In the genomic region with DNA sequence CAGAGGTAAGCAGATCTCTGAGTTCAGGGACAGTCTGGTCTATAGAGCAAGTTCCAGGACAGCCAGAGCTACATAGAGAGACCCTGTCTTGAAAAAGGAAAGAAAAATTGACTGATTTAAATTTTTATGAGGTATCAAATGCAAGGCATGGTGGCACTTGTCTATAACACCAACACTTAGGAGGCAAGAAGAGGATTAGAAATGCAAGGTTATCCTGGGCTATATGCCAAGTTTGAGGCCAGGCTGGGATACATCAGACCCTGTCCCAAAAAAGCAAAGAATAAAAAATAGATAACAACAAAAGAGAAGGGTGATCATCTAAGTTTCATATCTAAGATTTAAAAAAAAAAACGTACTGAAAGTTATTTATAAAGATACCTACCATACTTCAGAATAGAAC, we compare ENCODE assay signal across 23 mouse cellular contexts. TPM values are rescaled to one million over a fixed set of nuclear protein-coding genes. Genes with fewer than 3 reads are reported as not detected.
DNase-seq lines count a peak whose midpoint lies in the region; ATAC-seq and TF ChIP-seq lines count a peak whose summit lies in the region.
"Had no signal": no experiment of that assay in that cellular context is flagged by ENCODE, and none has a peak within 500 bp of the region (broad histone marks: within the 10 kb centered on the region; RNA-seq: fewer than 3 reads in every experiment).

No protein-coding gene starts in this region.

- no peak overlapping the region for H3K4me3 ChIP-seq in intestine, embryonic 16.5 days (ENCODE audit: low read length)
- no peak overlapping the region for H3K4me3 ChIP-seq in intestine, postnatal 0 days (ENCODE audit: low read depth, low read length)
- no peak overlapping the region for H3K4me3 ChIP-seq in kidney, embryonic 16.5 days (ENCODE audit: low read length)
- no peak overlapping the region for H3K4me3 ChIP-seq in lung, embryonic 14.5 days (ENCODE audit: low read depth, low read length)
- H3K4me3 ChIP-seq: embryonic facial prominence, embryonic 10.5 days; embryonic facial prominence, embryonic 12.5 days; forebrain, embryonic 13.5 days; forebrain, embryonic 15.5 days had no signal

- H3K27me3 ChIP-seq in intestine, embryonic 16.5 days (replicated peaks; ENCODE audit: control insufficient read depth, insufficient read depth, low read length), result no peaks in the 10 kb centered on the region
- H3K27me3 ChIP-seq in intestine, postnatal 0 days (replicated peaks; ENCODE audit: control insufficient read depth, insufficient read depth, low read length), result no peaks in the 10 kb centered on the region
- no peaks in the 10 kb centered on the region for H3K27me3 ChIP-seq in kidney, embryonic 16.5 days (ENCODE audit: insufficient read depth, low read length)
- H3K27me3 ChIP-seq in lung, embryonic 14.5 days (ENCODE audit: insufficient read depth, low read length), result no peaks in the 10 kb centered on the region
- H3K27me3 ChIP-seq: CH12.LX; embryonic facial prominence, embryonic 12.5 days; forebrain, embryonic 13.5 days; forebrain, embryonic 15.5 days had no signal

- H3K4me2 ChIP-seq in intestine, embryonic 16.5 days (ENCODE audit: low read depth, low read length), result no peak overlapping the region
- no peak overlapping the region for H3K4me2 ChIP-seq in intestine, postnatal 0 days (replicated peaks; ENCODE audit: low read depth)
- no peak overlapping the region for H3K4me2 ChIP-seq in kidney, embryonic 16.5 days (replicated peaks; ENCODE audit: low read depth, low read length)
- H3K4me2 ChIP-seq in lung, embryonic 14.5 days, result no peak overlapping the region
- H3K4me2 ChIP-seq: embryonic facial prominence, embryonic 12.5 days; forebrain, embryonic 13.5 days; forebrain, embryonic 15.5 days had no signal

- H3K9me3 ChIP-seq in intestine, embryonic 16.5 days (ENCODE audit: control insufficient read depth, low read length), result no peaks in the 10 kb centered on the region
- no peaks in the 10 kb centered on the region for H3K9me3 ChIP-seq in intestine, postnatal 0 days (ENCODE audit: control insufficient read depth)
- H3K9me3 ChIP-seq in kidney, embryonic 16.5 days (ENCODE audit: low read length), result no peaks in the 10 kb centered on the region
- no peaks in the 10 kb centered on the region for H3K9me3 ChIP-seq in lung, embryonic 14.5 days (ENCODE audit: low read depth, low read length)
- H3K9me3 ChIP-seq: embryonic facial prominence, embryonic 10.5 days; embryonic facial prominence, embryonic 12.5 days; forebrain, embryonic 13.5 days; forebrain, embryonic 15.5 days; G1E had no signal

- no peak for DNase-seq in kidney, postnatal 10 days
- DNase-seq in lung, embryonic 14.5 days, result peak; percentile 72
- no peak for DNase-seq in lung, postnatal 4 days
- no peak for DNase-seq in adrenal gland, postnatal 25 days
- DNase-seq: adrenal gland, adult 2 months; adrenal gland, postnatal 10 days; adrenal gland, postnatal 36 days; B cell, adult 2 months; cerebellum, adult 11-12 months; cerebellum, adult 2 months; cerebellum, adult 9-10 months; cerebellum, postnatal 10 days; cerebellum, postnatal 25 days had no signal

- H3K4me1 ChIP-seq in intestine, embryonic 16.5 days (ENCODE audit: control insufficient read depth, insufficient read depth, low read length), result no peaks in the 10 kb centered on the region
- no peaks in the 10 kb centered on the region for H3K4me1 ChIP-seq in intestine, postnatal 0 days (replicated peaks; ENCODE audit: control insufficient read depth, insufficient read depth, low read length)
- no peaks in the 10 kb centered on the region for H3K4me1 ChIP-seq in kidney, embryonic 16.5 days (ENCODE audit: insufficient read depth, low read length)
- no peaks in the 10 kb centered on the region for H3K4me1 ChIP-seq in lung, embryonic 14.5 days (ENCODE audit: insufficient read depth)
- H3K4me1 ChIP-seq: embryonic facial prominence, embryonic 10.5 days; embryonic facial prominence, embryonic 12.5 days; forebrain, embryonic 13.5 days; forebrain, embryonic 15.5 days had no signal

- H3K27ac ChIP-seq in intestine, embryonic 16.5 days (ENCODE audit: low read length), result no peak overlapping the region
- no peak overlapping the region for H3K27ac ChIP-seq in intestine, postnatal 0 days (ENCODE audit: low read depth, low read length)
- H3K27ac ChIP-seq in kidney, embryonic 16.5 days (ENCODE audit: low read length), result peak overlapping the region; percentile 70; the same call in 1 of the 2 replicates
- H3K27ac ChIP-seq in lung, embryonic 14.5 days (ENCODE audit: low read depth), result no peak overlapping the region
- H3K27ac ChIP-seq: embryonic facial prominence, embryonic 10.5 days; embryonic facial prominence, embryonic 12.5 days; forebrain, embryonic 13.5 days; forebrain, embryonic 15.5 days had no signal

- WGBS in intestine, embryonic 16.5 days, result 39% methylated on average over 1 of the region's 1 CpGs
- whole genome bisulfite sequencing in intestine, postnatal 0 days, result 17% methylated on average over 1 of the region's 1 CpGs
- WGBS in kidney, embryonic 16.5 days, result 57% methylated on average over 1 of the region's 1 CpGs
- WGBS in lung, embryonic 14.5 days, result 29% methylated on average over 1 of the region's 1 CpGs

- TF ChIP-seq CTCF in intestine, postnatal 0 days (IDR thresholded peaks at IDR 0.05; ENCODE audit: low read depth), result no peak
- no peak for TF ChIP-seq CTCF in lung, embryonic 14.5 days (IDR thresholded peaks at IDR 0.05; ENCODE audit: low read depth)

- ATAC-seq in intestine, embryonic 16.5 days, result 0 out of 2 replicates have a peak, but pooled peaks have one; percentile 35
- no peak for ATAC-seq in intestine, postnatal 0 days
- peak; percentile 49; the same call in 1 of the 2 replicates for ATAC-seq in kidney, embryonic 16.5 days (ENCODE audit: low FRiP score, low TSS enrichment)
- peak; percentile 75; the same call in 1 of the 2 replicates for ATAC-seq in lung, embryonic 14.5 days (ENCODE audit: insufficient read depth)
- ATAC-seq: CD4-positive, CD25-positive, alpha-beta regulatory T cell, adult 4 months; forebrain, embryonic 13.5 days; forebrain, embryonic 15.5 days had no signal

- H3K36me3 ChIP-seq in intestine, embryonic 16.5 days (ENCODE audit: control insufficient read depth, insufficient read depth, low read length), result no peaks in the 10 kb centered on the region
- no peaks in the 10 kb centered on the region for H3K36me3 ChIP-seq in intestine, postnatal 0 days (ENCODE audit: control insufficient read depth, insufficient read depth)
- H3K36me3 ChIP-seq in kidney, embryonic 16.5 days (ENCODE audit: insufficient read depth, low read length), result no peaks in the 10 kb centered on the region
- no peaks in the 10 kb centered on the region for H3K36me3 ChIP-seq in lung, embryonic 14.5 days (ENCODE audit: insufficient read depth)
- H3K36me3 ChIP-seq: embryonic facial prominence, embryonic 10.5 days; embryonic facial prominence, embryonic 12.5 days; forebrain, embryonic 15.5 days had no signal

- no peak overlapping the region for H3K9ac ChIP-seq in intestine, embryonic 16.5 days (ENCODE audit: low read depth, low read length)
- H3K9ac ChIP-seq in intestine, postnatal 0 days (ENCODE audit: low read depth, low read length), result no peak overlapping the region
- H3K9ac ChIP-seq in kidney, embryonic 16.5 days (replicated peaks; ENCODE audit: low read length), result no peak overlapping the region
- no peak overlapping the region for H3K9ac ChIP-seq in lung, embryonic 14.5 days
- H3K9ac ChIP-seq: embryonic facial prominence, embryonic 12.5 days; forebrain, embryonic 13.5 days; forebrain, embryonic 15.5 days had no signal

RNA-seq across cellular contexts. Expression of gene Shld2, which starts 20.1 kb away (rescaled TPM):
- polyA plus RNA-seq in intestine, embryonic 16.5 days (2015; fragmentation: Nextera tagmentation; extraction: Ambion mirVana), result 5.8 and 7.1 TPM in 2 replicates
- polyA plus RNA-seq in intestine, postnatal 0 days (2015; fragmentation: Nextera tagmentation; extraction: Ambion mirVana), result 3.1 and 3.9 TPM in 2 replicates
- polyA plus RNA-seq in kidney, embryonic 16.5 days (2015; fragmentation: Nextera tagmentation; extraction: Ambion mirVana), result 9.9 and 10.0 TPM in 2 replicates
- polyA plus RNA-seq in lung, embryonic 14.5 days (2014; fragmentation: Nextera tagmentation; extraction: Ambion mirVana), result 9.9 and 10.7 TPM in 2 replicates
- 13.5 and 16.4 TPM in 2 replicates for total RNA-seq in adrenal gland, postnatal 25 days (2021)

RNA-seq across cellular contexts. Expression of gene Glud1, which starts 20.3 kb away (rescaled TPM):
- polyA plus RNA-seq in intestine, embryonic 16.5 days (2015; fragmentation: Nextera tagmentation; extraction: Ambion mirVana), result 72.9 and 73.6 TPM in 2 replicates
- polyA plus RNA-seq in intestine, postnatal 0 days (2015; fragmentation: Nextera tagmentation; extraction: Ambion mirVana), result 40.8 TPM in 2 replicates
- polyA plus RNA-seq in kidney, embryonic 16.5 days (2015; fragmentation: Nextera tagmentation; extraction: Ambion mirVana), result 114 and 116 TPM in 2 replicates
- 76.5 and 84.2 TPM in 2 replicates for polyA plus RNA-seq in lung, embryonic 14.5 days (2014; fragmentation: Nextera tagmentation; extraction: Ambion mirVana)
- total RNA-seq in adrenal gland, postnatal 25 days (2021), result 148 and 181 TPM in 2 replicates
